Mouse (Mus musculus) heart, postnatal 0 days (tissue): Measurements from ENCODE around the gene Gab1.

Source experiments
- CTCF ChIP-seq: IDR thresholded peaks from 2 replicates; pipeline ENCODE4 v1.5.1; 2016; ENCODE audit warnings: antibody characterized with exemption, control low read depth, low read depth
- EP300 ChIP-seq: IDR thresholded peaks from 2 replicates; pipeline ENCODE4 v1.6.1; 2016; ENCODE audit warnings: antibody characterized with exemption, low read depth

DNA sequence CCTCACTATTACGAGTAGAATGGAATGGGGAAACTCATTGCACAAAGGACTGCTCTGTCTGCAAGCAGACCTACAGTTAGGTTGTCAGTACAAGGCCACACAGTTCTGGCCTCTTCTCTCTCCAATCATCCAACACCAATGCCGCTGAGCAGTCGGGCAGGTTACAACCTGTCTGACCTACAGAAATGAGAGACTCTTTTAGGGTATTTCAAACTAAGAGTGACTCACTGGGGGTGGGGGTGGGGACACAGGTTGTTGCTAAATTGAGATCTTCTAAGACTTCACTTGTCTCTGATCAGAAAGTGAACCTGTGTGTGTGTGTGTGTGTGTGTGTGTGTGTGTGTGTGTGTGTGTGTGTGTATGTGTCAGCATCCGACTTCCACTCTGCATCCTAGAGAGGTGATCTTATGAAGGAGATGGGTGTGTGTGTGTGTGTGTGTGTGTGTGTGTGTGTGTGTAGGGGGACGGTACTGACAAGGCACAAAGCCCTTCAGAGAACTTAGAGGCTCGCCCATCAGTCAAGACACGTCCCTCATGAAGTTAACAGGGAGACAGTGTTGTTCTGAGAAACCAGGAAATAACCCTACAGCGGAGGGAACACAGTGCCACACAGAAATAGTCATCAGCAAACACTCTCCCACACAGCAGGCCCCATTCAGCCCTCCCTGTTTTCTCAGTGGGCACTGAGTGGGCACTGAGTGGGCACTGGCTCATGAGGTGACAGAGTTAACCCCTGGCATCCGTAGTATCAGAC, 27.7 kb downstream of the Gab1 start:
- TF ChIP-seq CTCF (no peak), EP300 (no peak)
